In genomic region chr19:57257801-57258200, GRCm38 (mm10) we compare ENCODE assay signal across 23 mouse cellular contexts. TPM values are rescaled to one million over a fixed set of nuclear protein-coding genes. Genes with fewer than 3 reads are reported as not detected.
DNase-seq lines count a peak whose midpoint lies in the region; ATAC-seq and TF ChIP-seq lines count a peak whose summit lies in the region.
"Had no signal": no experiment of that assay in that cellular context is flagged by ENCODE, and none has a peak within 500 bp of the region (broad histone marks: within the 10 kb centered on the region; RNA-seq: fewer than 3 reads in every experiment).

No protein-coding gene starts in this region.

- H3K27ac ChIP-seq in heart, embryonic 11.5 days (ENCODE audit: low read depth, low read length) = no peak overlapping the region
- peak overlapping the region; percentile 31 for H3K27ac ChIP-seq in brown adipose tissue, adult 24 weeks (replicated peaks; ENCODE audit: low read depth, low read length)
- peak overlapping the region; percentile 63 for H3K27ac ChIP-seq in liver, embryonic 13.5 days
- peak overlapping the region; percentile 90 for H3K27ac ChIP-seq in liver, postnatal 0 days (ENCODE audit: low read depth)
- H3K27ac ChIP-seq in cerebellum, adult 2 months (ENCODE audit: insufficient read depth, low read length) = no peak overlapping the region
- no peak overlapping the region for H3K27ac ChIP-seq in forebrain, postnatal 0 days (ENCODE audit: low read depth, low read length)
- H3K27ac ChIP-seq: embryonic facial prominence, embryonic 15.5 days; forebrain, embryonic 10.5 days; hindbrain, embryonic 13.5 days; intestine, embryonic 15.5 days had no signal

- TF ChIP-seq CTCF in liver, postnatal 0 days (IDR thresholded peaks at IDR 0.05; ENCODE audit: low read depth) = no peak
- TF ChIP-seq CTCF in cerebellum, adult 2 months (IDR thresholded peaks at IDR 0.05; ENCODE audit: borderline replicate concordance, insufficient read depth, low read depth, low read length) = no peak
- no peak for TF ChIP-seq CTCF in forebrain, postnatal 0 days (IDR thresholded peaks at IDR 0.05; ENCODE audit: low read depth)

- WGBS in heart, embryonic 11.5 days (ENCODE audit: insufficient replicate concordance) = 79% methylated on average over 12 of the region's 12 CpGs
- WGBS in liver, embryonic 13.5 days (ENCODE audit: insufficient replicate concordance) = 64% methylated on average over 12 of the region's 12 CpGs
- 53% methylated on average over 11 of the region's 12 CpGs for WGBS in liver, postnatal 0 days (ENCODE audit: insufficient replicate concordance)
- WGBS in cerebellum, adult 2 months = 62% methylated on average over 12 of the region's 12 CpGs
- WGBS in forebrain, postnatal 0 days = 93% methylated on average over 12 of the region's 12 CpGs

- peak; percentile 42; the same call in 1 of the 2 replicates for TF ChIP-seq EP300 in liver, postnatal 0 days (IDR thresholded peaks at IDR 0.05; ENCODE audit: low read depth)

- H3K4me3 ChIP-seq in heart, embryonic 11.5 days (ENCODE audit: low read depth, low read length) = no peak overlapping the region
- H3K4me3 ChIP-seq in brown adipose tissue, adult 24 weeks (ENCODE audit: insufficient read depth, low read depth, low read length) = no peak overlapping the region
- H3K4me3 ChIP-seq in liver, embryonic 13.5 days (replicated peaks) = no peak overlapping the region
- no peak overlapping the region for H3K4me3 ChIP-seq in liver, postnatal 0 days (ENCODE audit: low read depth, low read length)
- no peak overlapping the region for H3K4me3 ChIP-seq in cerebellum, adult 2 months (replicated peaks; ENCODE audit: insufficient read depth, low read depth, low read length)
- no peak overlapping the region for H3K4me3 ChIP-seq in forebrain, postnatal 0 days (ENCODE audit: low read depth, low read length)
- H3K4me3 ChIP-seq: embryonic facial prominence, embryonic 15.5 days; erythroblast, embryonic 14.5 days; forebrain, embryonic 10.5 days; heart, embryonic 12.5 days; hindbrain, embryonic 13.5 days; intestine, embryonic 15.5 days had no signal

- ATAC-seq in heart, embryonic 11.5 days (replicated peaks; ENCODE audit: insufficient number of reproducible peaks, low FRiP score, low TSS enrichment) = no peak
- ATAC-seq in liver, embryonic 13.5 days (ENCODE audit: low read depth) = no peak
- peak; percentile 86 for ATAC-seq in liver, postnatal 0 days
- no peak for ATAC-seq in forebrain, postnatal 0 days
- ATAC-seq: activated CD4-positive, CD25-positive, alpha-beta regulatory T cell, adult 4 months; forebrain, embryonic 14.5 days; intestine, embryonic 15.5 days had no signal

- no peaks in the 10 kb centered on the region for H3K27me3 ChIP-seq in heart, embryonic 11.5 days (ENCODE audit: control insufficient read depth, insufficient read depth, low read length)
- H3K27me3 ChIP-seq in liver, embryonic 13.5 days = no peaks in the 10 kb centered on the region
- H3K27me3 ChIP-seq in liver, postnatal 0 days (ENCODE audit: insufficient read depth, low read length) = no peaks in the 10 kb centered on the region
- no peaks in the 10 kb centered on the region for H3K27me3 ChIP-seq in cerebellum, adult 2 months (ENCODE audit: control insufficient read depth, insufficient read depth, low read length)
- no peaks in the 10 kb centered on the region for H3K27me3 ChIP-seq in forebrain, postnatal 0 days (ENCODE audit: insufficient read depth, low read length)
- H3K27me3 ChIP-seq: embryonic facial prominence, embryonic 15.5 days; heart, embryonic 12.5 days; hindbrain, embryonic 13.5 days; intestine, embryonic 15.5 days had no signal

- DNase-seq in heart, adult 11 months = peak; percentile 85
- no peak for DNase-seq in liver, embryonic 13.5 days
- peak; percentile 65 for DNase-seq in liver, postnatal 0 days
- DNase-seq in cerebellum, adult 2 months = no peak
- DNase-seq in forebrain, postnatal 0 days = no peak
- no peak for DNase-seq in left cerebral cortex, postnatal 36 days (ENCODE audit: low spot score in 2 of 2)
- DNase-seq: adrenal gland, postnatal 25 days; cerebellum, adult 8-10 months; cerebellum, postnatal 14 days; embryo, embryonic 11 days; gastrocnemius, postnatal 10 days; heart, postnatal 4 days had no signal

- TF ChIP-seq POLR2A in cerebellum, adult 2 months (IDR thresholded peaks at IDR 0.05; ENCODE audit: borderline replicate concordance, insufficient read depth, low read length) = no peak

- H3K9me3 ChIP-seq in heart, embryonic 11.5 days (replicated peaks; ENCODE audit: control insufficient read depth, low read length) = no peaks in the 10 kb centered on the region
- H3K9me3 ChIP-seq in liver, embryonic 13.5 days (replicated peaks) = no peaks in the 10 kb centered on the region
- H3K9me3 ChIP-seq in liver, postnatal 0 days (ENCODE audit: low read length) = no peaks in the 10 kb centered on the region; the same call in 1 of the 2 replicates
- H3K9me3 ChIP-seq in forebrain, postnatal 0 days (ENCODE audit: low read length) = no peaks in the 10 kb centered on the region
- H3K9me3 ChIP-seq: embryonic facial prominence, embryonic 15.5 days; forebrain, embryonic 10.5 days; hindbrain, embryonic 13.5 days; intestine, embryonic 15.5 days had no signal

- intact Hi-C loops in left cerebral cortex, postnatal 36 days (cut with DNase I) = no loop called here

- H3K36me3 ChIP-seq in heart, embryonic 11.5 days (ENCODE audit: control insufficient read depth, insufficient read depth, low read length) = no peaks in the 10 kb centered on the region
- no peaks in the 10 kb centered on the region for H3K36me3 ChIP-seq in liver, embryonic 13.5 days
- H3K36me3 ChIP-seq in liver, postnatal 0 days (replicated peaks; ENCODE audit: insufficient read depth, low read length) = no peaks in the 10 kb centered on the region
- no peaks in the 10 kb centered on the region for H3K36me3 ChIP-seq in forebrain, postnatal 0 days (ENCODE audit: insufficient read depth)
- H3K36me3 ChIP-seq: embryonic facial prominence, embryonic 15.5 days; forebrain, embryonic 10.5 days; heart, embryonic 12.5 days; hindbrain, embryonic 13.5 days; intestine, embryonic 15.5 days had no signal

- no peak overlapping the region for H3K4me2 ChIP-seq in heart, embryonic 11.5 days
- 0 out of 2 replicates have a peak overlapping the region, but pooled peaks have one; percentile 1 for H3K4me2 ChIP-seq in liver, embryonic 13.5 days
- H3K4me2 ChIP-seq in liver, postnatal 0 days (ENCODE audit: low read depth, low read length) = peak overlapping the region; percentile 15; the same call in 1 of the 2 replicates
- no peak overlapping the region for H3K4me2 ChIP-seq in forebrain, postnatal 0 days (ENCODE audit: low read depth)
- H3K4me2 ChIP-seq: embryonic facial prominence, embryonic 15.5 days; heart, embryonic 12.5 days; hindbrain, embryonic 13.5 days; intestine, embryonic 15.5 days had no signal

- peaks cover 14% of the 10 kb centered on the region; the same call in 1 of the 2 replicates for H3K4me1 ChIP-seq in heart, embryonic 11.5 days (ENCODE audit: control insufficient read depth, insufficient read depth, low read length)
- H3K4me1 ChIP-seq in brown adipose tissue, adult 24 weeks (ENCODE audit: control insufficient read depth, insufficient read depth, insufficient read length, low read length) = peaks cover 39% of the 10 kb centered on the region
- peaks cover 13% of the 10 kb centered on the region for H3K4me1 ChIP-seq in liver, embryonic 13.5 days (replicated peaks)
- peaks cover 6% of the 10 kb centered on the region; the same call in 1 of the 2 replicates for H3K4me1 ChIP-seq in liver, postnatal 0 days (ENCODE audit: insufficient read depth)
- H3K4me1 ChIP-seq in cerebellum, adult 2 months (ENCODE audit: control insufficient read depth, insufficient read depth, low read length) = peaks cover 14% of the 10 kb centered on the region
- no peaks in the 10 kb centered on the region for H3K4me1 ChIP-seq in forebrain, postnatal 0 days (ENCODE audit: insufficient read depth)
- H3K4me1 ChIP-seq: intestine, embryonic 15.5 days had no signal

- no peak overlapping the region for H3K9ac ChIP-seq in heart, embryonic 11.5 days (ENCODE audit: low read depth, low read length)
- H3K9ac ChIP-seq in liver, embryonic 13.5 days = no peak overlapping the region
- 0 out of 2 replicates have a peak overlapping the region, but pooled peaks have one; percentile 28 for H3K9ac ChIP-seq in liver, postnatal 0 days (replicated peaks)
- H3K9ac ChIP-seq in forebrain, postnatal 0 days = no peak overlapping the region
- H3K9ac ChIP-seq: embryonic facial prominence, embryonic 15.5 days; heart, embryonic 12.5 days; hindbrain, embryonic 13.5 days; intestine, embryonic 15.5 days had no signal

RNA-seq across cellular contexts. Expression of gene Ablim1, which starts 56.9 kb away (rescaled TPM):
- 45.8 and 52.1 TPM in 2 replicates for polyA plus RNA-seq in heart, embryonic 11.5 days (2014; fragmentation: Nextera tagmentation; extraction: Ambion mirVana)
- 52.5 and 54.2 TPM in 2 replicates for polyA plus RNA-seq in brown adipose tissue, adult 24 weeks (2012; ENCODE audit: insufficient read depth, insufficient read length, missing spikeins)
- 4.8 and 6.2 TPM in 2 replicates for polyA plus RNA-seq in liver, embryonic 13.5 days (2015; fragmentation: Nextera tagmentation; extraction: Ambion mirVana)
- 11.5 and 12.0 TPM in 2 replicates for polyA plus RNA-seq in liver, postnatal 0 days (2015; fragmentation: Nextera tagmentation; extraction: Ambion mirVana)
- polyA plus RNA-seq in cerebellum, adult 2 months (2012; rRNA removed) = 110 and 130 TPM in 2 replicates
- 76.9 and 78.5 TPM in 2 replicates for total RNA-seq in forebrain, postnatal 0 days (2014; rRNA removed)
- polyA plus RNA-seq in forebrain, postnatal 0 days (2015; fragmentation: Nextera tagmentation; extraction: Ambion mirVana) = 46.2 and 47.8 TPM in 2 replicates
- total RNA-seq in left cerebral cortex, postnatal 36 days (2021) = 100 to 1,000 TPM in 1 of 2 experiments, 10 to 100 TPM in 1; 98.4 to 129 TPM
- total RNA-seq: MEL had no signal

Comparison
In these comparisons a context has a peak if more than half of its experiments do, and no peak if none do; other contexts are left out.
1. DNase-seq: peak in heart, adult 11 months (single experiment) and liver, postnatal 0 days (single experiment); none in liver, embryonic 13.5 days (single experiment), cerebellum, adult 2 months (0 of 2), forebrain, postnatal 0 days (single experiment) and left cerebral cortex, postnatal 36 days (0 of 2).
2. H3K27ac ChIP-seq: peak in brown adipose tissue, adult 24 weeks (single experiment), liver, embryonic 13.5 days (single experiment) and liver, postnatal 0 days (single experiment); none in heart, embryonic 11.5 days (single experiment), cerebellum, adult 2 months (single experiment) and forebrain, postnatal 0 days (single experiment).
3. H3K4me2 ChIP-seq: peak in liver, embryonic 13.5 days (single experiment) and liver, postnatal 0 days (single experiment); none in heart, embryonic 11.5 days (single experiment) and forebrain, postnatal 0 days (single experiment).